Mouse (Mus musculus): ENCODE measurements around the gene Gas7.

DNA sequence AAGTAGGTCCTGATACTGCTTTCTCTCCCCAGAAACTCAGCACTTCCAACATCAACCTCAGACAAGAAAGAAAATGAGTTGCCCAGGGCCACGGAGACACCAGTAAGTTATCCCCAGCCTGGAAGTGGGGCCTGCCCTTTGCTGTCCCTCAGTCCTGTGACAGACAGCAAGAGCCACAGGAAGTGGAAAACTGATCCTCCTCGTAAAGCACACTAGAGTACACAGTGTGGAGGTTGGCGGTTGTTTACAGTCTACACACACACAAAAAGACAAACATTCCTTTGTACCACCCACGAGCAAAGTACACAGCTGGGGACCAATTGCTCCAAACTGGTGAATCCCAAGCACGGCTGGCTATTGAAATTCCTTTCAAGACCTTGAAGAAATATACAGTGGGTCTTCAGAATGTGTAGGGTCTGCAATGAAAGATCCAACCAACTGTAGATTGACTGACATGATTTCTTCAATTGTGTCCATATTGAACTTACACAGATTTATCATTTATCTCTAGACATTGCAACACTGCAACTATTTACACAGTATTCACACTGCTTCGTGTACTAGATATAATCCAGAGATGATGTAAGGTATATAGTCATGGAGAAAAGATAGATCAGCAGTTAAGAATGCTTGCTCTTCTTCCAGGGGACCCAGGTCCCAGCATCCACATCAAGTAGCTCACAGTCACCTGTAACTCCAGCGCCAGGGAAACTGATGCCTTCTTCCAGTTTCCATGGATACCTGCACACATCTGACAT lies 267.3 kb downstream of the Gas7 start:
- TF ChIP-seq CTCF (IDR thresholded peaks at IDR 0.05; ENCODE audit: control insufficient read depth, insufficient read depth, insufficient replicate concordance, low read depth, low read length) (no peak), POLR2A (IDR thresholded peaks at IDR 0.05; ENCODE audit: control insufficient read depth, low read depth, low read length) (no peak)
